19 mouse cellular contexts compared by ENCODE assay signal in the genomic region with DNA sequence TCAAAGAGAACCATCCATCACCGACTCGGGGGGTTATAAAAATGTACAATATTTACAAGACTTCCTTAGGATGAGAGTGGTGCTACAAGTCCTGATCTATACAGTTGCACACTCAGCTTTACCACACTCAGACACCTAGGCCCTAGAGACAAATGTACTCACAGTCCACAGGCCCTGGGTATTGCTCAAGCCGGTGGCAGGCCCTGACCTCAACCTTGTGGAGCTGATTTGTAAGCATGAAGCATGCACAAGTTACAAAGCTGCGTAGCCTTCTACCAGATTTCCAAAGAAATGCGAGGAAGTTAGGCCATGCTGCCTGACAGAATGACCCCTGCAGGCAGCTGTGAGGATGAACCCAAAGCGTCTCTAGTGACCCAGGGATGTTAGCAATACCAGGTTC.
A peak's percentile ranks its signal among the peaks of the same experiment; 100 is the strongest.
DNase-seq lines count a peak whose midpoint lies in the region; ATAC-seq and TF ChIP-seq lines count a peak whose summit lies in the region.
"Had no signal": no experiment of that assay in that cellular context is flagged by ENCODE, and none has a peak within 500 bp of the region (broad histone marks: within the 10 kb centered on the region; RNA-seq: fewer than 3 reads in every experiment).

No protein-coding gene starts in this region.

- H3K9me3 ChIP-seq in liver, embryonic 12.5 days (replicated peaks), result no peaks in the 10 kb centered on the region
- no peaks in the 10 kb centered on the region for H3K9me3 ChIP-seq in forebrain, embryonic 16.5 days (ENCODE audit: control insufficient read depth, low read length)
- H3K9me3 ChIP-seq: embryonic facial prominence, embryonic 13.5 days; forebrain, embryonic 12.5 days; heart, embryonic 12.5 days; hindbrain, embryonic 12.5 days had no signal

- no peak overlapping the region for H3K4me3 ChIP-seq in liver, adult 2 months (ENCODE audit: insufficient read depth, low read depth, low read length)
- H3K4me3 ChIP-seq in liver, embryonic 12.5 days, result no peak overlapping the region
- no peak overlapping the region for H3K4me3 ChIP-seq in forebrain, embryonic 16.5 days (replicated peaks; ENCODE audit: low read length)
- H3K4me3 ChIP-seq: embryonic facial prominence, embryonic 13.5 days; forebrain, embryonic 12.5 days; heart, embryonic 12.5 days; hindbrain, embryonic 12.5 days had no signal

- no peak for TF ChIP-seq CTCF in liver, adult 2 months (IDR thresholded peaks at IDR 0.05; ENCODE audit: low read depth, low read length)

- peak overlapping the region; percentile 71 for H3K27ac ChIP-seq in liver, adult 2 months (replicated peaks; ENCODE audit: insufficient read depth, low read depth, low read length)
- no peak overlapping the region for H3K27ac ChIP-seq in liver, embryonic 12.5 days
- no peak overlapping the region for H3K27ac ChIP-seq in forebrain, embryonic 16.5 days (ENCODE audit: low read length)
- H3K27ac ChIP-seq: embryonic facial prominence, embryonic 13.5 days; forebrain, embryonic 12.5 days; hindbrain, embryonic 12.5 days had no signal

- H3K4me2 ChIP-seq in liver, embryonic 12.5 days, result no peak overlapping the region
- H3K4me2 ChIP-seq in forebrain, embryonic 16.5 days (ENCODE audit: low read length), result no peak overlapping the region
- H3K4me2 ChIP-seq: embryonic facial prominence, embryonic 13.5 days; forebrain, embryonic 12.5 days; heart, embryonic 12.5 days; hindbrain, embryonic 12.5 days had no signal

- H3K4me1 ChIP-seq in liver, adult 2 months (ENCODE audit: control insufficient read depth, insufficient read depth, low read length), result peaks cover 12% of the 10 kb centered on the region
- no peaks in the 10 kb centered on the region for H3K4me1 ChIP-seq in liver, embryonic 12.5 days
- H3K4me1 ChIP-seq in forebrain, embryonic 16.5 days (replicated peaks; ENCODE audit: control insufficient read depth, insufficient read depth, low read length), result no peaks in the 10 kb centered on the region
- H3K4me1 ChIP-seq: forebrain, embryonic 12.5 days; hindbrain, embryonic 12.5 days had no signal

- H3K27me3 ChIP-seq in liver, adult 2 months (ENCODE audit: control insufficient read depth, insufficient read depth, low read length), result no peaks in the 10 kb centered on the region
- H3K27me3 ChIP-seq in liver, embryonic 12.5 days (replicated peaks), result no peaks in the 10 kb centered on the region
- H3K27me3 ChIP-seq in forebrain, embryonic 16.5 days (replicated peaks; ENCODE audit: control insufficient read depth, insufficient read depth, low read length), result no peaks in the 10 kb centered on the region
- H3K27me3 ChIP-seq: embryonic facial prominence, embryonic 13.5 days; forebrain, embryonic 12.5 days; heart, embryonic 12.5 days; hindbrain, embryonic 12.5 days had no signal

- TF ChIP-seq POLR2A in liver, adult 2 months (IDR thresholded peaks at IDR 0.05; ENCODE audit: extremely low read depth, insufficient read depth, low read length), result no peak

- H3K9ac ChIP-seq in liver, adult 2 months (ENCODE audit: low read depth, low read length), result no peak overlapping the region
- no peak overlapping the region for H3K9ac ChIP-seq in liver, embryonic 12.5 days
- no peak overlapping the region for H3K9ac ChIP-seq in forebrain, embryonic 16.5 days (replicated peaks; ENCODE audit: low read depth, low read length)
- H3K9ac ChIP-seq: embryonic facial prominence, embryonic 13.5 days; forebrain, embryonic 12.5 days; forebrain, postnatal 0 days; heart, embryonic 12.5 days; hindbrain, embryonic 12.5 days had no signal

- H3K79me2 ChIP-seq in liver, adult 2 months (ENCODE audit: control insufficient read depth, insufficient read depth, low read length), result no peaks in the 10 kb centered on the region

- WGBS in liver, adult 2 months, result 47% methylated on average over 6 of the region's 6 CpGs
- WGBS in liver, embryonic 12.5 days (ENCODE audit: insufficient replicate concordance), result 70% methylated on average over 6 of the region's 6 CpGs
- WGBS in forebrain, embryonic 16.5 days, result 89% methylated on average over 6 of the region's 6 CpGs

- peak; percentile 86 for DNase-seq in liver, adult 2 months (ENCODE audit: extremely low read depth, low read depth, low spot score)
- DNase-seq in adrenal gland, adult (ENCODE audit: inconsistent age in 2 of 2, low spot score in 1 of 2), result peak; percentile 66 to 87
- DNase-seq in adrenal gland, postnatal 14 days, result peak; percentile 69
- no peak for DNase-seq in spleen, adult 12 weeks (ENCODE audit: low spot score)
- no peak for DNase-seq in heart, postnatal 4 days
- DNase-seq: cerebellum, adult 11-12 months; cerebellum, adult 9-11 months; cerebellum, postnatal 36 days; forebrain, postnatal 0 days; gastrocnemius, postnatal 14 days had no signal

- no peak for ATAC-seq in liver, embryonic 12.5 days
- peak; percentile 6; the same call in 1 of the 2 replicates for ATAC-seq in megakaryocyte, adult 5-6 weeks (ENCODE audit: poor library complexity, severe bottlenecking)
- no peak for ATAC-seq in forebrain, embryonic 16.5 days
- ATAC-seq: forebrain, postnatal 0 days; hindbrain, embryonic 16.5 days; inflammation-experienced regulatory T-cells, adult 6 months had no signal

- H3K36me3 ChIP-seq in liver, adult 2 months (ENCODE audit: control insufficient read depth, insufficient read depth, low read length), result peaks cover 17% of the 10 kb centered on the region; the same call in 1 of the 2 replicates
- no peaks in the 10 kb centered on the region for H3K36me3 ChIP-seq in liver, embryonic 12.5 days
- no peaks in the 10 kb centered on the region for H3K36me3 ChIP-seq in forebrain, embryonic 16.5 days (ENCODE audit: control insufficient read depth, insufficient read depth)
- H3K36me3 ChIP-seq: embryonic facial prominence, embryonic 13.5 days; forebrain, embryonic 12.5 days; hindbrain, embryonic 12.5 days had no signal

Comparison
In these comparisons a context has a peak if more than half of its experiments do, and no peak if none do; other contexts are left out.
1. DNase-seq: peak in liver, adult 2 months (single experiment), adrenal gland, adult (2 of 2) and adrenal gland, postnatal 14 days (single experiment); none in spleen, adult 12 weeks (single experiment) and heart, postnatal 4 days (single experiment).